Mouse (Mus musculus): ENCODE results near the gene Gins1. TPM values are rescaled to one million over a fixed set of nuclear protein-coding genes. Genes with fewer than 3 reads are reported as not detected.

Gins1 gene
- polyA plus RNA-seq, 1 experiment from 2014 or later, result 62.8 TPM

DNA sequence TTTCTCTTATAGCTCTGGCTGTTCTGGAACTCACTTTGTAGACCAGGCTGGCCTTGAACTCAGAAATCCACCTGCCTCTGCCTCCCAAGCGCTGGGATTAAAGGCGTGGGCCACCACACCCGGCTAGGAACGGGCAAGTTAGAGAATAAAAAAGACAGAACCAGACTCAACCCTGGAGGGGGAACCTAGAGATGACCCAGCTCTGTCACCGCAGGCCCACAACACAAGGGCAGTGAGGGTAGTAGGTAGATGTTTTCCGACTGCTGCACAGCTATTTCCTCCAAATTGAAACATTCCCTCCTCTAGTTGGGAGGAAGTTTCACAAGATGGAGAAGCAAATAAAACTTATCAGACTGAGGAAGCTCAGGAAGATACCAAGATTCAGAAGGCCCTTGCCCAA is 72.5 kb downstream of the Gins1 start:
- H3K27ac ChIP-seq (ENCODE audit: low read depth, low read length), result no peak overlapping the region
- 96% methylated on average over 6 of the region's 6 CpGs for WGBS
- no peaks in the 10 kb centered on the region for H3K9me3 ChIP-seq (ENCODE audit: control insufficient read depth, low read length)
- no peak overlapping the region for H3K4me2 ChIP-seq (replicated peaks; ENCODE audit: low read depth, low read length)
- H3K4me3 ChIP-seq (ENCODE audit: low read length), result no peak overlapping the region
- H3K9ac ChIP-seq (ENCODE audit: low read depth, low read length), result no peak overlapping the region
- H3K4me1 ChIP-seq (ENCODE audit: control insufficient read depth, insufficient read depth, low read length), result no peaks in the 10 kb centered on the region
- no peak for ATAC-seq (ENCODE audit: low FRiP score, low TSS enrichment)
- peaks cover 14% of the 10 kb centered on the region for H3K36me3 ChIP-seq (ENCODE audit: control insufficient read depth, insufficient read depth, low read length)
- no peaks in the 10 kb centered on the region for H3K27me3 ChIP-seq (ENCODE audit: control insufficient read depth, insufficient read depth, low read length)

- Histone ChIP-seq H3K9ac (ENCODE audit: low read depth, low read length) (no peak overlapping the region), H3K36me3 (ENCODE audit: control insufficient read depth, insufficient read depth, low read length) (peaks cover 6% of the 10 kb centered on the region; the same call in 1 of the 2 replicates), H3K27ac (ENCODE audit: low read depth, low read length) (no peak overlapping the region), H3K4me2 (replicated peaks; ENCODE audit: low read depth, low read length) (no peak overlapping the region), H3K9me3 (ENCODE audit: control insufficient read depth, low read length) (no peaks in the 10 kb centered on the region), H3K4me3 (ENCODE audit: low read length) (no peak overlapping the region), H3K4me1 (ENCODE audit: control insufficient read depth, insufficient read depth, low read length) (no peaks in the 10 kb centered on the region), H3K27me3 (ENCODE audit: control insufficient read depth, insufficient read depth, low read length) (no peaks in the 10 kb centered on the region)
- no peak for ATAC-seq (ENCODE audit: low FRiP score, low TSS enrichment)
- WGBS, result 84% methylated on average over 3 of the region's 3 CpGs
Measured at GRCm38 (mm10) chr2:150978791-150979190, 73.6 kb downstream of the Gins1 start.

DNA sequence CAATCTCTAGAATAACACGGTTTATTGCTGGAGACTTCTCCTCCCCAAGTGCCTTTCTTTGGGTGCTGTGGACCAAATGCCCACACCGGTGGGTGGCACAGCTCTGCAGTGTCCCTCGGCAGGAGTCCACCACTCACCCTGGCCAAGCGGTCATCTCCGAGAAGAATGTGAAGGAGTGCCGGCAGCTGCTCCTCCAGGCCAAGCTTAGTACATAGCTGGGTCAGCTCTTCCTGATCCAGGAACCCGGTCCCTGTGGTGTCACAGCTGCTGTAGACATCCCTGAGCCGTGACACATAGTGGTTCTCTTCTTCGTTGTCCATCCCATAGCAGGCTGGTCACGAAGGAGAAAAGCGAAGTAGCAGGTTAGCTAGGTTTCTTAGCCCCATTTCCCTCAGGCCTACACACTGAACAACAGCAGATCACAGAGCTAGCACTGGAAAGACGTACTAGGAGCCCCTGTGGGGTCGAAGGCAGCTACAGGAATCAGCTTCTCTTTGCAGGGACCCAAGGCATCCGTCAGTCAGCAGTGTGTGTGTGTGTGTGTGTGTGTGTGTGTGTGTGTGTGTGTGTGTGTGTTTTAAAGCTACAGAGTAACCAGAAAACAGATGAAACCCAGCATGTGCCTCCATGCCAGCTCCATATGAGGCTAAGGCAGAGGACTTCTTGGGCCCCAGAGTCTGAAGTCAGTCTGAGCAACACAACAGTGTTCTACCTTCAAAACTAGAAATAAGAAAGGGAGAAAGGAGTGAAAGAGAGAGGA is 74.8 kb downstream of the Gins1 start:
- Histone ChIP-seq H3K9me3 (ENCODE audit: control insufficient read depth, low read length) (no peaks in the 10 kb centered on the region), H3K4me2 (replicated peaks; ENCODE audit: low read depth, low read length) (no peak overlapping the region), H3K9ac (ENCODE audit: low read depth, low read length) (no peak overlapping the region), H3K36me3 (ENCODE audit: control insufficient read depth, insufficient read depth, low read length) (peaks cover 6% of the 10 kb centered on the region; the same call in 1 of the 2 replicates), H3K27me3 (ENCODE audit: control insufficient read depth, insufficient read depth, low read length) (no peaks in the 10 kb centered on the region), H3K4me3 (ENCODE audit: low read length) (no peak overlapping the region), H3K27ac (ENCODE audit: low read depth, low read length) (no peak overlapping the region), H3K4me1 (ENCODE audit: control insufficient read depth, insufficient read depth, low read length) (no peaks in the 10 kb centered on the region)
- 88% methylated on average over 14 of the region's 14 CpGs for WGBS
- ATAC-seq (ENCODE audit: low FRiP score, low TSS enrichment), result no peak

Other genes with a start within 250 kb of the Gins1 start
- gene Acss1, start 236.9 kb upstream of the Gins1 start, polyA plus RNA-seq (2014; fragmentation: Nextera tagmentation; extraction: Ambion mirVana), result 2.3 and 5.6 TPM in 2 replicates
- not detected in 2 replicates for gene Vsx1, start 216.0 kb upstream of the Gins1 start, polyA plus RNA-seq (2014; fragmentation: Nextera tagmentation; extraction: Ambion mirVana)
- 17.5 and 27.9 TPM in 2 replicates for gene Entpd6, start 156.4 kb upstream of the Gins1 start, polyA plus RNA-seq (2014; fragmentation: Nextera tagmentation; extraction: Ambion mirVana)
- 35.3 and 57.8 TPM in 2 replicates for gene Pygb, start 118.7 kb upstream of the Gins1 start, polyA plus RNA-seq (2014; fragmentation: Nextera tagmentation; extraction: Ambion mirVana)
- gene Abhd12, start 659 bp upstream of the Gins1 start, polyA plus RNA-seq (2014; fragmentation: Nextera tagmentation; extraction: Ambion mirVana), result 46.7 and 72.0 TPM in 2 replicates
- 8.9 and 16.2 TPM in 2 replicates for gene Ninl, start 134.0 kb downstream of the Gins1 start, polyA plus RNA-seq (2014; fragmentation: Nextera tagmentation; extraction: Ambion mirVana)
- 51.5 and 56.2 TPM in 2 replicates for gene Nanp, start 134.0 kb downstream of the Gins1 start, polyA plus RNA-seq (2014; fragmentation: Nextera tagmentation; extraction: Ambion mirVana)
- not detected in 2 replicates for gene Gm14151, start 186.9 kb downstream of the Gins1 start, polyA plus RNA-seq (2014; fragmentation: Nextera tagmentation; extraction: Ambion mirVana)
- not detected in 2 replicates for gene Gm14147, start 192.8 kb downstream of the Gins1 start, polyA plus RNA-seq (2014; fragmentation: Nextera tagmentation; extraction: Ambion mirVana)

All from kidney, embryonic 14.5 days (tissue).